Mouse (Mus musculus): ENCODE measurements around the gene Rdh7. TPM values are rescaled to one million over a fixed set of nuclear protein-coding genes. Genes with fewer than 3 reads are reported as not detected.
"Not testable (repeated sequence)": the region's sequence is repeated elsewhere in the genome, so short reads cannot be mapped to it uniquely, and the experiment has no call there.

Gene Rdh7
- polyA plus RNA-seq, 1 experiment: not detected

DNA sequence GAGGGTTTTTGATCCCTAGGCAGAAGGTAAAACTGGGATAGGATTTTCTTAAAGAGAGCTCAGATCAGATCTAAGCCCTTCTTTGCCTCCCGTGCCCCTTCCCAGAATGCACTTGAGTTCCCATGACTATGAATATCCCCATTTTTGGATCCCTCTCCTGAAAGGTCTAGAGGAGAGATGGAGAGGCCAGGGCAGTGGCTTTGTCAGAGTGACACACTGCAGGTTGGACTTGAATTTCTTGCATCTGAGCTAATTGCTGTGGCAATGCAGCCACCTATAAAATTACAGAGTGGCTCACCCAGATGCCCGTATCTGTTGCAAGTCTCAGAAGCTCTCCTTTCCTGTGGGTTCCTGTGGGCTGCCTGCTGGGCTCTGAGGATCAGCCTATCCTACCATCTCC is 9.6 kb upstream of the Rdh7 start, which contains the start of gene Sdr9c7:
Gene Sdr9c7, plus strand, starts transcription at position 301 of the 400 bp plus-strand sequence.
- peaks cover 72% of the 10 kb centered on the region for H3K27me3 ChIP-seq (ENCODE audit: control insufficient read depth, insufficient read depth, insufficient read length)
- TF ChIP-seq SRF (IDR thresholded peaks at IDR 0.05; ENCODE audit: control insufficient read depth, insufficient read length, low read depth) (no peak), CEBPB (IDR thresholded peaks at IDR 0.05; ENCODE audit: insufficient read depth, poor library complexity, severe bottlenecking) (no peak), TCF12 (IDR thresholded peaks at IDR 0.05; ENCODE audit: insufficient read depth, poor library complexity, severe bottlenecking) (no peak), USF1 (IDR thresholded peaks at IDR 0.05; ENCODE audit: low read depth) (no peak), TCF3 (IDR thresholded peaks at IDR 0.05; ENCODE audit: insufficient read length, low read depth) (no peak), POLR2AphosphoS2 (IDR thresholded peaks at IDR 0.05; ENCODE audit: insufficient read length, low read depth) (no peak), MYOD1 (IDR thresholded peaks at IDR 0.05; ENCODE audit: control insufficient read depth in 1 of 3, insufficient read length in 2 of 3, low read depth in 2 of 3) (no peak), REST (IDR thresholded peaks at IDR 0.05; ENCODE audit: insufficient read depth, insufficient read length) (no peak), POLR2A (IDR thresholded peaks at IDR 0.05; ENCODE audit: insufficient read length, low read depth) (no peak), E2F4 (IDR thresholded peaks at IDR 0.05; ENCODE audit: insufficient read depth) (no peak), MYOG (IDR thresholded peaks at IDR 0.05; ENCODE audit: control insufficient read depth in 1 of 3, insufficient read depth in 1 of 3, insufficient read length in 2 of 3, low read depth in 2 of 3) (no peak), MAX (IDR thresholded peaks at IDR 0.05; ENCODE audit: low read depth) (no peak)
- no peaks in the 10 kb centered on the region for H3K79me2 ChIP-seq (ENCODE audit: control insufficient read depth, insufficient read depth)
- H3K36me3 ChIP-seq (ENCODE audit: control insufficient read depth, insufficient read depth): no peaks in the 10 kb centered on the region
- H3K4me3 ChIP-seq: no peak within 1 kb of the TSS
- H3K4me2 ChIP-seq (ENCODE audit: low read depth): no peak within 1 kb of the TSS
- no peak within 1 kb of the TSS for H3ac ChIP-seq (ENCODE audit: control insufficient read depth, insufficient read length)

DNA sequence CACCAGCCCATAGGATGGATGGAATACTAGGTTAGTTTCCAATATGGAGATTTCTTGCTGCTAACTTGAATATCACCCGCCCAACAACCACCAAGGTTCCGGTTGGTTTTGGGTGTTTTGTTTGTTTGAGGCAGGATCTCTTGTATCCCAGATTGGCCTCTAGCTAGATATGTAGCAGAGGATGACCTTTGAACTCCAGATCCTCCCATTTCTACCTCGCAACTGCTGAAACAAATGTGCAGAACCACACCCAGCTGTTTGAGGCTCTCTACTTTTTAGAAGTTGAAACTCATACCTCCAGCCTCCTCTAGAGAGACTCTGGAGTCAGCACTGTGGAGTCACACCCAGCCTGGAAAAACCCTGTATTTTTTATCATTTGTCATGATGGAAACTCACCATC is 8.9 kb upstream of the Rdh7 start:
- no peak overlapping the region for H3K4me2 ChIP-seq (ENCODE audit: low read depth)
- peaks cover 74% of the 10 kb centered on the region for H3K27me3 ChIP-seq (ENCODE audit: control insufficient read depth, insufficient read depth, insufficient read length)
- TF ChIP-seq CEBPB (IDR thresholded peaks at IDR 0.05; ENCODE audit: insufficient read depth, poor library complexity, severe bottlenecking): no peak
- H3K4me3 ChIP-seq: no peak overlapping the region
- H3K79me2 ChIP-seq (ENCODE audit: control insufficient read depth, insufficient read depth): no peaks in the 10 kb centered on the region
- H3K36me3 ChIP-seq (ENCODE audit: control insufficient read depth, insufficient read depth): no peaks in the 10 kb centered on the region
- no peak overlapping the region for H3ac ChIP-seq (ENCODE audit: control insufficient read depth, insufficient read length)

DNA sequence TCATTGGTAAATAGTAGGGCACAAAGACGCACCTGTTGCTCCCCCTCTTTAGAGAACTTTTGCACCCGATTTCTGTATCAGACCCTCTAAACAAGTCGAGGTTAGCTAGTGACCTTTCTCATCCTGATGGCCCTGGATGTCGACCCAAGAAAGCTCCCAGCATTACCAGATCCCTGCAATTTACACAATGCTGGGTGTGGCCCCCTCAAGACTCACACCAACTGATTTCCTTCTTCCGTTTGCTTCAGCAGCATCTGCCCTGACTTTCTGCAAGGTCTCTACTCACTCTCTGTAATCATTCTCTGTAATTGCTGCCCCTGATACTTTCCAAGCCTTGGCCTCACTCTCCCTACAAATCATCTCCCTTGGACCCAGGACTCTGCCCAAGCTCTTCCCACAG is 8.1 kb upstream of the Rdh7 start:
- Histone ChIP-seq H3K4me3 (no peak overlapping the region), H3K79me2 (ENCODE audit: control insufficient read depth, insufficient read depth) (no peaks in the 10 kb centered on the region), H3K27me3 (ENCODE audit: control insufficient read depth, insufficient read depth, insufficient read length) (peaks cover 72% of the 10 kb centered on the region), H3K36me3 (ENCODE audit: control insufficient read depth, insufficient read depth) (no peaks in the 10 kb centered on the region), H3ac (ENCODE audit: control insufficient read depth, insufficient read length) (no peak overlapping the region), H3K4me2 (ENCODE audit: low read depth) (no peak overlapping the region)
- no peak for TF ChIP-seq TCF12 (IDR thresholded peaks at IDR 0.05; ENCODE audit: insufficient read depth, poor library complexity, severe bottlenecking)
- no peak for TF ChIP-seq USF1 (IDR thresholded peaks at IDR 0.05; ENCODE audit: low read depth)
- TF ChIP-seq REST (IDR thresholded peaks at IDR 0.05; ENCODE audit: insufficient read depth, insufficient read length): no peak
- TF ChIP-seq MAX (IDR thresholded peaks at IDR 0.05; ENCODE audit: low read depth): no peak
- TF ChIP-seq MYOG (IDR thresholded peaks at IDR 0.05; ENCODE audit: control insufficient read depth in 1 of 3, insufficient read depth in 1 of 3, insufficient read length in 2 of 3, low read depth in 2 of 3): no peak
- no peak for TF ChIP-seq SRF (IDR thresholded peaks at IDR 0.05; ENCODE audit: control insufficient read depth, insufficient read length, low read depth)
- no peak for TF ChIP-seq POLR2A (IDR thresholded peaks at IDR 0.05; ENCODE audit: insufficient read length, low read depth)
- TF ChIP-seq MYOD1 (IDR thresholded peaks at IDR 0.05; ENCODE audit: control insufficient read depth in 1 of 3, insufficient read length in 2 of 3, low read depth in 2 of 3): no peak
- no peak for TF ChIP-seq TCF3 (IDR thresholded peaks at IDR 0.05; ENCODE audit: insufficient read length, low read depth)
- TF ChIP-seq E2F4 (IDR thresholded peaks at IDR 0.05; ENCODE audit: insufficient read depth): no peak
- no peak for TF ChIP-seq POLR2AphosphoS2 (IDR thresholded peaks at IDR 0.05; ENCODE audit: insufficient read length, low read depth)
- TF ChIP-seq CEBPB (IDR thresholded peaks at IDR 0.05; ENCODE audit: insufficient read depth, poor library complexity, severe bottlenecking): no peak

DNA sequence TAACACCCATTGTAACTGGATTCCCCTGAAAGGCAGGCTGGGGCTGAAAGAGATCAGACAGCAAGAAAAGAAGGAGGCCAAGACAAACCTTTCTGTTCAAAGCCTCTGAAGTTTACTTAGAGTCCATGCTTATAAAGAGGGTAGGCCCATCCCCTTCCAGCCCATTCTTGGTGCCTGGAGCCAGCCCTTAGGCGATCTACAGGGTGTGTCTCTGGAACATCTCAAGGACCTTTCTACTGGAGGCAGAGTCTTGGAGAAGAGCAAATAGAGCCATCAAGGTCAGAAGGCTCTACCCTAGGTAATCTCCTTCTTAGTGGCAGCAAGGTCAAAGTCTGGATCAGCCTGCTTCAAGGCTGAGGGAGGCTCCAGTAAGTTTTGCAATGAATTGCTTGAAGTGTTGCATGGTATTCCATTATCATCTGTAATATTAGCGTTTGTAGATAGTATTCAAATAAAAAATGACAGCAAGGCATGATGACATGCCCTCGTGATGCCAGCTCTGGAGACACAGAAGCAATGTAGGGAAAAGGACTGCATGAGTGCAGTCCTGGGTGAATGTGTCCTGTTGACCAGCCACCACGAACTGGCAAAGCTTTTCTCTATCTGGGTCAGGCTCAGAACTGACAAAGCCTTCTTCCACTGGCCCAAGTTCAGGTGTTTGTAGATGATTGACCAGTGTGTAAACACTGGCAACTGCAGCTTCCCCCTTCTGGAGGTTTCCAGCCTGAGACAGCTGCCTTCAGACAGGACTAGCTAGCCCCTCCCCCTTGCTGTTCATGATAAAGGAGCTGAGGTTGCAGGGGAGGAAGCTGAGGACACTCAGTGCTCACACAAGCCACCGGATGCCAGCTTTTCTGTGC is 4.8 kb upstream of the Rdh7 start:
- not testable (repeated sequence) for H3K79me2 ChIP-seq (ENCODE audit: control insufficient read depth, insufficient read depth); H3K4me2 ChIP-seq (ENCODE audit: low read depth); H3ac ChIP-seq (ENCODE audit: control insufficient read depth, insufficient read length); H3K36me3 ChIP-seq (ENCODE audit: control insufficient read depth, insufficient read depth); H3K4me3 ChIP-seq
- H3K27me3 ChIP-seq (ENCODE audit: control insufficient read depth, insufficient read depth, insufficient read length): peaks cover 60% of the 10 kb centered on the region

DNA sequence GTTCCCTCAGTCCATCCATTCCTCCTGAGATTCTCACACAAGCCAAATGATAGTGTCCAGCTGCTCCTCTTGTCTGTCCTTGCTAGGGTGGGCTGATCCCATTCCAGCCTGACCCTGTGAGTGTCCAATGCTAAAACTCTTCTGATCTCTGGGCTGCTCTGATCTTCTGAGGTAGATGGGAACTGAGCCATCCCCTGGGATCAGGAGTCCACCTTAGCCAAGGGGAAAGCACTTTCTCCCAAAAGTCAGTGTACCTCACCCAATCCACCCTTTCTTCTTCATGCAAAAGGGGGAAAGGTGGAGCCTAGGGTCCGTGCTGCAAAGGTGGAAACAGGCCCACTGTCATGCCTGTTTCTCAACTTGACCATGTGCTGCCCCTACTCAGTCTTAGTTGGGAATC is 2.9 kb upstream of the Rdh7 start:
- Histone ChIP-seq H3K4me3 (no peak overlapping the region), H3K27me3 (ENCODE audit: control insufficient read depth, insufficient read depth, insufficient read length) (peaks cover 49% of the 10 kb centered on the region), H3K36me3 (ENCODE audit: control insufficient read depth, insufficient read depth) (no peaks in the 10 kb centered on the region), H3K79me2 (ENCODE audit: control insufficient read depth, insufficient read depth) (no peaks in the 10 kb centered on the region), H3ac (ENCODE audit: control insufficient read depth, insufficient read length) (no peak overlapping the region), H3K4me2 (ENCODE audit: low read depth) (no peak overlapping the region)
- no peak for TF ChIP-seq E2F4 (IDR thresholded peaks at IDR 0.05; ENCODE audit: insufficient read depth)

Measured in myocyte (in vitro differentiated cells).